Mouse (Mus musculus) spleen, adult 18-20 months (tissue): ENCODE measurements around the gene Nup153.

Experiments
- DNase-seq, 2 experiments: peaks; one replicate each; pipeline ENCODE4 v3.0.0; 2022; ENCODE audit warnings: mixed read lengths in 2 of 2

Nup153 gene

GRCm38 (mm10) chr13:46727038-46727836 lies 503 bp downstream of the Nup153 start:
- peak; percentile 66 to 68 for DNase-seq

GRCm38 (mm10) chr13:46726288-46727037 lies 1.3 kb downstream of the Nup153 start:
- DNase-seq, result peak; percentile 20 to 43

GRCm38 (mm10) chr13:46725227-46725626 lies 2.5 kb downstream of the Nup153 start:
- no peak for DNase-seq

GRCm38 (mm10) chr13:46724371-46724770 lies 3.4 kb downstream of the Nup153 start:
- no peak for DNase-seq

GRCm38 (mm10) chr13:46721009-46721408 lies 6.7 kb downstream of the Nup153 start:
- DNase-seq, result no peak

GRCm38 (mm10) chr13:46718893-46719400 lies 8.8 kb downstream of the Nup153 start:
- DNase-seq, result no peak

- no peak for DNase-seq
These were observed 11.6 kb downstream of the Nup153 start for GRCm38 (mm10) chr13:46715976-46716639.

GRCm38 (mm10) chr13:46713486-46713885 lies 14.3 kb downstream of the Nup153 start:
- DNase-seq, result no peak

- no peak for DNase-seq
These were observed 24.6 kb downstream of the Nup153 start for GRCm38 (mm10) chr13:46703138-46703537.

- no peak for DNase-seq
These were observed 26.3 kb downstream of the Nup153 start for GRCm38 (mm10) chr13:46701486-46701885.

- DNase-seq, result no peak
These were observed 28.4 kb downstream of the Nup153 start for GRCm38 (mm10) chr13:46699372-46699771.

- DNase-seq, result no peak
These were observed 31.0 kb downstream of the Nup153 start for GRCm38 (mm10) chr13:46696788-46697187.

- DNase-seq, result no peak
These were observed 31.8 kb downstream of the Nup153 start for GRCm38 (mm10) chr13:46695932-46696331.

GRCm38 (mm10) chr13:46695296-46695908 lies 32.3 kb downstream of the Nup153 start:
- DNase-seq, result no peak

- DNase-seq, result no peak
These were observed 37.0 kb downstream of the Nup153 start for GRCm38 (mm10) chr13:46690559-46691241.

GRCm38 (mm10) chr13:46683370-46683769 lies 44.4 kb downstream of the Nup153 start:
- DNase-seq, result no peak

- DNase-seq, result no peak
These were observed 44.8 kb downstream of the Nup153 start for GRCm38 (mm10) chr13:46682921-46683320.

GRCm38 (mm10) chr13:46677721-46678120 lies 50.0 kb downstream of the Nup153 start:
- DNase-seq, result no peak

- no peak for DNase-seq
These were observed 53.1 kb downstream of the Nup153 start for GRCm38 (mm10) chr13:46674601-46675000.

- DNase-seq, result no peak
These were observed 57.2 kb downstream of the Nup153 start for GRCm38 (mm10) chr13:46670514-46670913.

- DNase-seq, result peak; percentile 21 to 37
These were observed 58.0 kb downstream of the Nup153 start for GRCm38 (mm10) chr13:46669620-46670271.
